Mouse (Mus musculus): ENCODE data around the gene Hhat. TPM values are rescaled to one million over a fixed set of nuclear protein-coding genes. Genes with fewer than 3 reads are reported as not detected.

Gene Hhat
- total and polyA plus RNA-seq, 3 experiments = 0.21 to 1.2 (median 1.1) TPM

GRCm38 (mm10) chr1:192755246-192755645 lies 15.8 kb downstream of the Hhat start:
- in situ Hi-C loops (cut with MboI; ENCODE audit: low pct_ligation_motif_present, low pct_unique_long_range_greater_than_20kb, low sequenced_read_pairs) = loop anchor here (25.0 kb wide), 1 partner anchor 357 kb away; no protein-coding TSS in a partner anchor
- dilution Hi-C loops (cut with MboI; ENCODE audit: extremely low pct_ligation_motif_present, extremely low pct_unique_long_range_greater_than_20kb, low sequenced_read_pairs) = no loop called here
- DNase-seq (ENCODE audit: extremely low read depth) = no peak

GRCm38 (mm10) chr1:192754268-192754667 lies 16.8 kb downstream of the Hhat start:
- no peak for DNase-seq (ENCODE audit: extremely low read depth)
- H3K4me3 ChIP-seq (replicated peaks in 1 of 3; ENCODE audit: low read depth in 2 of 3, low read length in 2 of 3, poor library complexity in 1 of 3) = no peak overlapping the region
- 0 out of 2 replicates have a peak overlapping the region, but pooled peaks have one; percentile 99 for H3K4me2 ChIP-seq (ENCODE audit: insufficient read depth, low read depth, poor library complexity, severe bottlenecking)
- no peaks in the 10 kb centered on the region for H3K9me3 ChIP-seq (replicated peaks; ENCODE audit: low read length)
- no peak overlapping the region for H3K27ac ChIP-seq (ENCODE audit: insufficient read depth, low read depth)
- no peaks in the 10 kb centered on the region for H3K36me3 ChIP-seq (replicated peaks in 1 of 2; ENCODE audit: control insufficient read depth in 1 of 2, insufficient read depth in 1 of 2, low read length in 1 of 2)
- no peaks in the 10 kb centered on the region for H3K79me2 ChIP-seq (replicated peaks; ENCODE audit: control insufficient read depth, extremely low read depth, insufficient read depth, poor library complexity, severe bottlenecking)
- H3K9ac ChIP-seq (ENCODE audit: insufficient read depth, low read depth) = no peak overlapping the region
- dilution Hi-C loops (cut with MboI; ENCODE audit: extremely low pct_ligation_motif_present, extremely low pct_unique_long_range_greater_than_20kb, low sequenced_read_pairs) = no loop called here
- H3K4me1 ChIP-seq (ENCODE audit: control insufficient read depth in 1 of 2, insufficient read depth in 2 of 2) = peaks cover 20 to 70% of the 10 kb centered on the region in 2 experiments
- TF ChIP-seq CHD1 (IDR thresholded peaks at IDR 0.05; ENCODE audit: low read depth, low read length) (no peak), MAX (IDR thresholded peaks at IDR 0.05; ENCODE audit: low read length) (no peak), EP300 (IDR thresholded peaks at IDR 0.05; ENCODE audit: low read length) (no peak)
- H3K27me3 ChIP-seq (replicated peaks) = no peaks in the 10 kb centered on the region
- in situ Hi-C loops (cut with MboI; ENCODE audit: low pct_ligation_motif_present, low pct_unique_long_range_greater_than_20kb, low sequenced_read_pairs) = loop anchor here (25.0 kb wide), 1 partner anchor 358 kb away; no protein-coding TSS in a partner anchor

More at GRCm38 (mm10) chr1:192755246-192755645, 15.8 kb downstream of the Hhat start:
- Histone ChIP-seq H3K4me1 (ENCODE audit: control insufficient read depth in 1 of 2, insufficient read depth in 2 of 2) (peaks cover 17 to 60% of the 10 kb centered on the region in 2 experiments), H3K4me3 (replicated peaks in 1 of 3; ENCODE audit: low read depth in 2 of 3, low read length in 2 of 3, poor library complexity in 1 of 3) (no peak overlapping the region), H3K9me3 (replicated peaks; ENCODE audit: low read length) (no peaks in the 10 kb centered on the region), H3K36me3 (replicated peaks in 1 of 2; ENCODE audit: control insufficient read depth in 1 of 2, insufficient read depth in 1 of 2, low read length in 1 of 2) (no peaks in the 10 kb centered on the region), H3K9ac (ENCODE audit: insufficient read depth, low read depth) (no peak overlapping the region), H3K4me2 (ENCODE audit: insufficient read depth, low read depth, poor library complexity, severe bottlenecking) (no peak overlapping the region), H3K79me2 (replicated peaks; ENCODE audit: control insufficient read depth, extremely low read depth, insufficient read depth, poor library complexity, severe bottlenecking) (no peaks in the 10 kb centered on the region), H3K27ac (ENCODE audit: insufficient read depth, low read depth) (no peak overlapping the region), H3K27me3 (replicated peaks) (no peaks in the 10 kb centered on the region)
- TF ChIP-seq NELFE (IDR thresholded peaks at IDR 0.05; ENCODE audit: low read depth, low read length) (no peak), TCF12 (IDR thresholded peaks at IDR 0.05; ENCODE audit: low read depth, low read length) (no peak), POLR2AphosphoS2 (IDR thresholded peaks at IDR 0.05; ENCODE audit: low read depth, low read length) (no peak)

GRCm38 (mm10) chr1:192752659-192753601 lies 18.1 kb downstream of the Hhat start:
- Histone ChIP-seq H3K27ac (ENCODE audit: insufficient read depth, low read depth) (peak overlapping the region; percentile 93), H3K4me1 (ENCODE audit: control insufficient read depth in 1 of 2, insufficient read depth in 2 of 2) (peaks cover 28 to 81% of the 10 kb centered on the region in 2 experiments), H3K27me3 (replicated peaks) (no peaks in the 10 kb centered on the region), H3K4me2 (ENCODE audit: insufficient read depth, low read depth, poor library complexity, severe bottlenecking) (peak overlapping the region; percentile 65), H3K4me3 (replicated peaks in 1 of 3; ENCODE audit: low read depth in 2 of 3, low read length in 2 of 3, poor library complexity in 1 of 3) (peak overlapping the region in 2 of 3 experiments; percentile 0 to 26), H3K9ac (ENCODE audit: insufficient read depth, low read depth) (no peak overlapping the region; the same call in 1 of the 2 replicates), H3K36me3 (replicated peaks in 1 of 2; ENCODE audit: control insufficient read depth in 1 of 2, insufficient read depth in 1 of 2, low read length in 1 of 2) (no peaks in the 10 kb centered on the region), H3K9me3 (replicated peaks; ENCODE audit: low read length) (no peaks in the 10 kb centered on the region), H3K79me2 (replicated peaks; ENCODE audit: control insufficient read depth, extremely low read depth, insufficient read depth, poor library complexity, severe bottlenecking) (no peaks in the 10 kb centered on the region)
- dilution Hi-C loops (cut with MboI; ENCODE audit: extremely low pct_ligation_motif_present, extremely low pct_unique_long_range_greater_than_20kb, low sequenced_read_pairs) = no loop called here
- DNase-seq (ENCODE audit: extremely low read depth) = peak; percentile 96
- in situ Hi-C loops (cut with MboI; ENCODE audit: low pct_ligation_motif_present, low pct_unique_long_range_greater_than_20kb, low sequenced_read_pairs) = loop anchor here (25.0 kb wide), 1 partner anchor 359 kb away; no protein-coding TSS in a partner anchor
- TF ChIP-seq MXI1 (IDR thresholded peaks at IDR 0.05; ENCODE audit: low read depth, low read length) (peak; percentile 75), CHD2 (IDR thresholded peaks at IDR 0.05; ENCODE audit: low read length) (no peak), POLR2A (IDR thresholded peaks at IDR 0.05; ENCODE audit: low read depth, low read length) (peak; percentile 32; the same call in 1 of the 2 replicates), JUN (IDR thresholded peaks at IDR 0.05; ENCODE audit: insufficient read depth, low read depth, low read length) (peak; percentile 71), MEF2A (IDR thresholded peaks at IDR 0.05; ENCODE audit: borderline replicate concordance, low read depth, low read length) (peak; percentile 98), USF2 (conservative IDR thresholded peaks at IDR 0.05; ENCODE audit: low read depth, low read length) (no peak), IRF4 (IDR thresholded peaks at IDR 0.05; ENCODE audit: low read depth, low read length) (peak; percentile 97), NRF1 (IDR thresholded peaks at IDR 0.05; ENCODE audit: low read depth, low read length) (no peak), RAD21 (IDR thresholded peaks at IDR 0.05; ENCODE audit: low read depth, low read length) (no peak; the same call in 1 of the 2 replicates), MAFK (IDR thresholded peaks at IDR 0.05; ENCODE audit: insufficient replicate concordance, low read length) (peak; percentile 74), USF1 (IDR thresholded peaks at IDR 0.05; ENCODE audit: low read depth, low read length) (no peak), SIN3A (IDR thresholded peaks at IDR 0.05; ENCODE audit: low read length) (peak; percentile 93), NELFE (IDR thresholded peaks at IDR 0.05; ENCODE audit: low read depth, low read length) (no peak), UBTF (IDR thresholded peaks at IDR 0.05; ENCODE audit: low read depth, low read length) (no peak), ZKSCAN1 (IDR thresholded peaks at IDR 0.05; ENCODE audit: borderline replicate concordance, low read depth, low read length) (no peak), RCOR1 (conservative IDR thresholded peaks at IDR 0.05; ENCODE audit: low read depth, low read length) (no peak; the same call in 1 of the 2 replicates), E2F4 (IDR thresholded peaks at IDR 0.05; ENCODE audit: insufficient replicate concordance, low read depth, low read length) (no peak), ETS1 (conservative IDR thresholded peaks at IDR 0.05; ENCODE audit: low read depth, low read length) (peak; percentile 100)
